ENCODE assay signal across 8 mouse cellular contexts in the genomic region with DNA sequence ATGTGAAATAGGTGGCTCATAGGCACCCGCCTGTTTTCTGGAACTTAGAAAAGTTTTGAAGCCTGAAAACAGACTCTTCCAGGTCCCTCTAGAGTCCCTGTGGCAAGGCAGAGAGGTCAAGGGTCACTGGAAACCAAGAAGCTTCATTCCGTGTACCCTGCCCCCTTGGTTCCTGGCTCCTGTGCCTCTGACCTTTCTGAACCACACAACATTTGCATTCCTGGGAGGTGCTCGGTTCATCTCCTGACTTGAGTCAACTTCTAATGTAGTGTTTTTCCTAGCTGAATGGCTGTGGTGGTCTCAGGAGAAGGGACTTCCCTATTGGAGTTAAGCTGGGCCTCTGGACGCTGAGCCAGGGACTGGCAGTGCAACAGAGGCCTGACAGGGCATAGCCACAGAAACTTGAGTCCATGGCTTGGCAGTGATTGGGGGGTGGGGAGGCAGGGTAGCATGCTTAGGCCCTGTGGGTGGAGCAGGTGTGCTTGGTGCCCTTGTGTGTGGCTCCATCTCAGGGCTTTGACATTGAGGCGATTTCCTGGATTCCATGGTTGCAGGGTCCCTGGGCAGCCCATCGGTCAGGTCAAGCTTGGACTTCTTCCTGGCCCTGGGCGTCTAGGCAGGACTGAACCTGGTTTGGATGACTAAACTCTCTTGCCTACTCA. TPM values are rescaled to one million over a fixed set of nuclear protein-coding genes. Genes with fewer than 3 reads are reported as not detected.
DNase-seq lines count a peak whose midpoint lies in the region; ATAC-seq and TF ChIP-seq lines count a peak whose summit lies in the region.

No protein-coding gene starts in this region.

- 67% methylated on average over 7 of the region's 7 CpGs for WGBS in heart, embryonic 16.5 days
- WGBS in limb, embryonic 13.5 days: 59% methylated on average over 7 of the region's 7 CpGs
- WGBS in stomach, embryonic 15.5 days: 65% methylated on average over 7 of the region's 7 CpGs

- no peaks in the 10 kb centered on the region for H3K9me3 ChIP-seq in ES-E14 (ENCODE audit: control insufficient read depth, insufficient read depth, low read depth, low read length)
- H3K9me3 ChIP-seq in heart, embryonic 16.5 days (replicated peaks; ENCODE audit: control insufficient read depth, low read length): no peaks in the 10 kb centered on the region
- H3K9me3 ChIP-seq in limb, embryonic 13.5 days: no peaks in the 10 kb centered on the region
- H3K9me3 ChIP-seq in stomach, embryonic 15.5 days: no peaks in the 10 kb centered on the region

- no peaks in the 10 kb centered on the region for H3K36me3 ChIP-seq in ES-E14 (ENCODE audit: control insufficient read depth, insufficient read depth, low read length, poor library complexity, severe bottlenecking)
- H3K36me3 ChIP-seq in heart, embryonic 16.5 days (ENCODE audit: control insufficient read depth, insufficient read depth): no peaks in the 10 kb centered on the region
- H3K36me3 ChIP-seq in limb, embryonic 13.5 days: peaks cover 11% of the 10 kb centered on the region
- H3K36me3 ChIP-seq in stomach, embryonic 15.5 days: no peaks in the 10 kb centered on the region

- H3K4me2 ChIP-seq in heart, embryonic 16.5 days (ENCODE audit: low read depth, low read length): peak overlapping the region; percentile 92
- H3K4me2 ChIP-seq in limb, embryonic 13.5 days (replicated peaks): peak overlapping the region; percentile 96
- H3K4me2 ChIP-seq in stomach, embryonic 15.5 days: peak overlapping the region; percentile 95

- H3K27ac ChIP-seq in ES-E14 (ENCODE audit: insufficient read depth, low read depth, low read length, poor library complexity, severe bottlenecking): no peak overlapping the region
- H3K27ac ChIP-seq in heart, embryonic 16.5 days (ENCODE audit: low read length): no peak overlapping the region
- H3K27ac ChIP-seq in limb, embryonic 13.5 days: no peak overlapping the region
- no peak overlapping the region for H3K27ac ChIP-seq in stomach, embryonic 15.5 days

- DNase-seq in gastrocnemius, adult 18-20 months (ENCODE audit: low spot score): peak; percentile 78
- no peak for DNase-seq in gastrocnemius, postnatal 4 days (ENCODE audit: low spot score in 2 of 2)
- DNase-seq in ES-E14 (ENCODE audit: low read depth, low spot score): no peak
- DNase-seq in cerebellum, adult 11 months: no peak

- H3K9ac ChIP-seq in ES-E14 (ENCODE audit: insufficient read depth, low read depth, low read length, poor library complexity, severe bottlenecking): no peak overlapping the region
- H3K9ac ChIP-seq in heart, embryonic 16.5 days (ENCODE audit: low read length): peak overlapping the region; percentile 91
- peak overlapping the region; percentile 87 for H3K9ac ChIP-seq in limb, embryonic 13.5 days
- peak overlapping the region; percentile 86; the same call in 1 of the 2 replicates for H3K9ac ChIP-seq in stomach, embryonic 15.5 days

- H3K4me3 ChIP-seq in ES-E14 (ENCODE audit: insufficient read depth in 1 of 2, low read depth in 1 of 2, low read length in 2 of 2, poor library complexity in 1 of 2, severe bottlenecking in 1 of 2): peak overlapping the region; percentile 74 to 96; a peak in 3 of 4 replicates
- peak overlapping the region; percentile 77 for H3K4me3 ChIP-seq in heart, embryonic 16.5 days (ENCODE audit: low read length)
- H3K4me3 ChIP-seq in limb, embryonic 13.5 days: peak overlapping the region; percentile 80
- peak overlapping the region; percentile 66 for H3K4me3 ChIP-seq in stomach, embryonic 15.5 days (replicated peaks)

- H3K4me1 ChIP-seq in ES-E14 (ENCODE audit: control insufficient read depth in 2 of 2, insufficient read depth in 2 of 2, low read length in 2 of 2, poor library complexity in 1 of 2): peaks cover 5 to 9% of the 10 kb centered on the region in 2 experiments; a peak in 3 of 4 replicates
- peaks cover 25% of the 10 kb centered on the region for H3K4me1 ChIP-seq in heart, embryonic 16.5 days (ENCODE audit: control insufficient read depth, insufficient read depth, low read length)
- peaks cover 30% of the 10 kb centered on the region for H3K4me1 ChIP-seq in limb, embryonic 13.5 days
- H3K4me1 ChIP-seq in stomach, embryonic 15.5 days: peaks cover 26% of the 10 kb centered on the region

- no peaks in the 10 kb centered on the region for H3K27me3 ChIP-seq in heart, embryonic 16.5 days (ENCODE audit: control insufficient read depth, insufficient read depth, low read length)
- H3K27me3 ChIP-seq in limb, embryonic 13.5 days: no peaks in the 10 kb centered on the region
- no peaks in the 10 kb centered on the region for H3K27me3 ChIP-seq in stomach, embryonic 15.5 days (replicated peaks)

- no peak for ATAC-seq in heart, embryonic 16.5 days (replicated peaks; ENCODE audit: extremely low read depth, insufficient read depth, low FRiP score)
- no peak for ATAC-seq in limb, embryonic 13.5 days (ENCODE audit: low FRiP score, low read depth)
- ATAC-seq in stomach, embryonic 15.5 days (ENCODE audit: insufficient read depth, low FRiP score, low read depth): no peak
- no peak for ATAC-seq in inflammation-experienced regulatory T-cells, adult 6 months

- in situ Hi-C loops in ES-E14 (cut with MboI; ENCODE audit: low sequenced_read_pairs in 2 of 2, unreplicated experiment in 2 of 2): no loop called here

TF ChIP-seq in ES-E14, 5 proteins besides CTCF, POLR2A, EP300 and RAD21:
- no peak for TF ChIP-seq CHD2 (IDR thresholded peaks at IDR 0.05; ENCODE audit: low read depth, low read length)
- TF ChIP-seq ZNF384 (IDR thresholded peaks at IDR 0.05; ENCODE audit: low read depth, low read length): no peak
- TF ChIP-seq ZC3H11A (IDR thresholded peaks at IDR 0.05; ENCODE audit: borderline replicate concordance, low read depth, low read length): no peak
- TF ChIP-seq MAFK (IDR thresholded peaks at IDR 0.05; ENCODE audit: insufficient read depth, low read depth, low read length): no peak
- no peak for TF ChIP-seq HCFC1 (IDR thresholded peaks at IDR 0.05; ENCODE audit: borderline replicate concordance, insufficient read depth, low read length)

RNA-seq across cellular contexts. Expression of a gene that starts 1.4 kb away (rescaled TPM):
- total RNA-seq in gastrocnemius, adult 18-20 months (2021): 100 to 1,000 TPM; 104 to 106 TPM
- 10 to 100 TPM; 82.1 to 85.1 TPM for total RNA-seq in gastrocnemius, postnatal 4 days (2021)
- total RNA-seq in ES-E14 (2012; rRNA removed): 49.8 and 88.0 TPM in 2 replicates
- 3.5 TPM in 2 replicates for polyA plus RNA-seq in heart, embryonic 16.5 days (2015; fragmentation: Nextera tagmentation; extraction: Ambion mirVana)
- polyA plus RNA-seq in limb, embryonic 13.5 days (2015; fragmentation: Nextera tagmentation; extraction: Ambion mirVana): 4.3 and 5.7 TPM in 2 replicates
- 13.7 and 16.0 TPM in 2 replicates for polyA plus RNA-seq in stomach, embryonic 15.5 days (2015; fragmentation: Nextera tagmentation; extraction: Ambion mirVana)
- polyA plus RNA-seq in inflammation-experienced regulatory T-cells, adult 6 months (2017; shearing (Covaris generic)): 1 to 10 TPM; 2.0 to 3.8 (median 3.5) TPM

RNA-seq across cellular contexts. Expression of a gene that starts 9.1 kb away (rescaled TPM):
- total RNA-seq in gastrocnemius, adult 18-20 months (2021): 10 to 100 TPM; 25.0 to 29.7 TPM
- total RNA-seq in gastrocnemius, postnatal 4 days (2021): 100 to 1,000 TPM; 138 to 147 TPM
- 14.2 and 14.4 TPM in 2 replicates for total RNA-seq in ES-E14 (2012; rRNA removed)
- polyA plus RNA-seq in heart, embryonic 16.5 days (2015; fragmentation: Nextera tagmentation; extraction: Ambion mirVana): 77.8 and 86.8 TPM in 2 replicates
- 76.6 and 92.7 TPM in 2 replicates for polyA plus RNA-seq in limb, embryonic 13.5 days (2015; fragmentation: Nextera tagmentation; extraction: Ambion mirVana)
- polyA plus RNA-seq in stomach, embryonic 15.5 days (2015; fragmentation: Nextera tagmentation; extraction: Ambion mirVana): 110 and 121 TPM in 2 replicates
- polyA plus RNA-seq in inflammation-experienced regulatory T-cells, adult 6 months (2017; shearing (Covaris generic)): 10 to 100 TPM in 2 of 3 experiments, under 1 TPM in 1; 0.69 to 18.3 (median 16.4) TPM

RNA-seq across cellular contexts. Expression of a gene that starts 14.6 kb away (rescaled TPM):
- total RNA-seq in gastrocnemius, adult 18-20 months (2021): under 1 TPM; 0.09 to 0.12 TPM
- total RNA-seq in gastrocnemius, postnatal 4 days (2021): under 1 TPM; 0.26 to 0.34 TPM
- 0.40 and 0.58 TPM in 2 replicates for total RNA-seq in ES-E14 (2012; rRNA removed)
- 0.18 and 0.26 TPM in 2 replicates for polyA plus RNA-seq in heart, embryonic 16.5 days (2015; fragmentation: Nextera tagmentation; extraction: Ambion mirVana)
- polyA plus RNA-seq in limb, embryonic 13.5 days (2015; fragmentation: Nextera tagmentation; extraction: Ambion mirVana): 0.25 and 0.33 TPM in 2 replicates
- 0.30 and 0.50 TPM in 2 replicates for polyA plus RNA-seq in stomach, embryonic 15.5 days (2015; fragmentation: Nextera tagmentation; extraction: Ambion mirVana)
- under 1 TPM; 0.16 to 0.40 (median 0.30) TPM for polyA plus RNA-seq in inflammation-experienced regulatory T-cells, adult 6 months (2017; shearing (Covaris generic))

RNA-seq across cellular contexts. Expression of a gene that starts 17.5 kb away (rescaled TPM):
- total RNA-seq in gastrocnemius, adult 18-20 months (2021): 10 to 100 TPM; 79.5 to 82.6 TPM
- 10 to 100 TPM; 80.6 to 80.9 TPM for total RNA-seq in gastrocnemius, postnatal 4 days (2021)
- total RNA-seq in ES-E14 (2012; rRNA removed): 156 and 162 TPM in 2 replicates
- 124 and 132 TPM in 2 replicates for polyA plus RNA-seq in heart, embryonic 16.5 days (2015; fragmentation: Nextera tagmentation; extraction: Ambion mirVana)
- polyA plus RNA-seq in limb, embryonic 13.5 days (2015; fragmentation: Nextera tagmentation; extraction: Ambion mirVana): 140 and 144 TPM in 2 replicates
- polyA plus RNA-seq in stomach, embryonic 15.5 days (2015; fragmentation: Nextera tagmentation; extraction: Ambion mirVana): 138 and 157 TPM in 2 replicates
- 100 to 1,000 TPM; 206 to 219 (median 211) TPM for polyA plus RNA-seq in inflammation-experienced regulatory T-cells, adult 6 months (2017; shearing (Covaris generic))

RNA-seq across cellular contexts. Expression of a gene that starts 20.7 kb away (rescaled TPM):
- total RNA-seq in gastrocnemius, adult 18-20 months (2021): 10 to 100 TPM; 13.0 to 16.2 TPM
- total RNA-seq in gastrocnemius, postnatal 4 days (2021): 10 to 100 TPM; 14.0 to 17.6 TPM
- 9.7 and 10.1 TPM in 2 replicates for total RNA-seq in ES-E14 (2012; rRNA removed)
- polyA plus RNA-seq in heart, embryonic 16.5 days (2015; fragmentation: Nextera tagmentation; extraction: Ambion mirVana): 9.3 and 9.5 TPM in 2 replicates
- polyA plus RNA-seq in limb, embryonic 13.5 days (2015; fragmentation: Nextera tagmentation; extraction: Ambion mirVana): 13.6 and 13.8 TPM in 2 replicates
- 14.7 and 15.7 TPM in 2 replicates for polyA plus RNA-seq in stomach, embryonic 15.5 days (2015; fragmentation: Nextera tagmentation; extraction: Ambion mirVana)
- polyA plus RNA-seq in inflammation-experienced regulatory T-cells, adult 6 months (2017; shearing (Covaris generic)): 10 to 100 TPM; 14.2 to 19.2 (median 19.1) TPM
